Comparison of ENCODE assay signal across 7 mouse cellular contexts in genomic region chr7:64287414-64288091, GRCm38 (mm10). TPM values are rescaled to one million over a fixed set of nuclear protein-coding genes. Genes with fewer than 3 reads are reported as not detected.
DNase-seq lines count a peak whose midpoint lies in the region; ATAC-seq lines count a peak whose summit lies in the region.

Gene Mtmr10, plus strand, starts transcription at chr7:64287653.

- H3K9ac ChIP-seq in embryonic facial prominence, embryonic 12.5 days: peak within 1 kb of the TSS; percentile 69
- peak within 1 kb of the TSS; percentile 85 for H3K9ac ChIP-seq in limb, embryonic 11.5 days (ENCODE audit: low read length)
- peak within 1 kb of the TSS; percentile 81 for H3K9ac ChIP-seq in midbrain, embryonic 14.5 days (replicated peaks; ENCODE audit: low read length)

- peak; percentile 97 for ATAC-seq in embryonic facial prominence, embryonic 12.5 days (ENCODE audit: insufficient number of reproducible peaks, insufficient read depth, low FRiP score, low TSS enrichment)
- peak; percentile 97 for ATAC-seq in limb, embryonic 11.5 days (ENCODE audit: insufficient number of reproducible peaks, low FRiP score, low TSS enrichment, low read depth)
- ATAC-seq in midbrain, embryonic 14.5 days (ENCODE audit: low FRiP score, low TSS enrichment): peak; percentile 99

- no peaks in the 10 kb centered on the region for H3K27me3 ChIP-seq in embryonic facial prominence, embryonic 12.5 days
- no peaks in the 10 kb centered on the region for H3K27me3 ChIP-seq in limb, embryonic 11.5 days (ENCODE audit: control insufficient read depth, insufficient read depth, low read length)
- H3K27me3 ChIP-seq in midbrain, embryonic 14.5 days (ENCODE audit: control insufficient read depth, insufficient read depth, low read length): no peaks in the 10 kb centered on the region

- H3K4me2 ChIP-seq in embryonic facial prominence, embryonic 12.5 days (replicated peaks): peak within 1 kb of the TSS; percentile 49
- H3K4me2 ChIP-seq in limb, embryonic 11.5 days (ENCODE audit: low read depth, severe bottlenecking): peak within 1 kb of the TSS; percentile 56
- H3K4me2 ChIP-seq in midbrain, embryonic 14.5 days (ENCODE audit: low read length): peak within 1 kb of the TSS; percentile 67

- no peaks in the 10 kb centered on the region for H3K9me3 ChIP-seq in embryonic facial prominence, embryonic 12.5 days
- no peaks in the 10 kb centered on the region for H3K9me3 ChIP-seq in limb, embryonic 11.5 days (ENCODE audit: control insufficient read depth, low read length)
- no peaks in the 10 kb centered on the region for H3K9me3 ChIP-seq in midbrain, embryonic 14.5 days (ENCODE audit: control insufficient read depth, low read length)

- H3K4me3 ChIP-seq in embryonic facial prominence, embryonic 12.5 days: peak within 1 kb of the TSS; percentile 71
- H3K4me3 ChIP-seq in limb, embryonic 11.5 days (ENCODE audit: low read depth, low read length): peak within 1 kb of the TSS; percentile 75
- peak within 1 kb of the TSS; percentile 90 for H3K4me3 ChIP-seq in midbrain, embryonic 14.5 days (replicated peaks; ENCODE audit: low read depth, low read length)

- under 1% methylated on average over 77 of the region's 77 CpGs for WGBS in embryonic facial prominence, embryonic 12.5 days
- under 1% methylated on average over 77 of the region's 77 CpGs for WGBS in limb, embryonic 11.5 days
- under 1% methylated on average over 77 of the region's 77 CpGs for WGBS in midbrain, embryonic 14.5 days

- peaks cover 5% of the 10 kb centered on the region; the same call in 1 of the 2 replicates for H3K4me1 ChIP-seq in embryonic facial prominence, embryonic 12.5 days
- no peaks in the 10 kb centered on the region for H3K4me1 ChIP-seq in limb, embryonic 11.5 days (ENCODE audit: control insufficient read depth, insufficient read depth, low read length)
- H3K4me1 ChIP-seq in midbrain, embryonic 14.5 days (ENCODE audit: control insufficient read depth, insufficient read depth, low read length): peaks cover 15% of the 10 kb centered on the region; the same call in 1 of the 2 replicates

- peaks cover 3% of the 10 kb centered on the region; the same call in 1 of the 2 replicates for H3K36me3 ChIP-seq in embryonic facial prominence, embryonic 12.5 days
- no peaks in the 10 kb centered on the region for H3K36me3 ChIP-seq in limb, embryonic 11.5 days (ENCODE audit: control insufficient read depth, insufficient read depth, low read length)
- 0 out of 2 replicates have a peak, but pooled peaks cover 5% of the 10 kb centered on the region for H3K36me3 ChIP-seq in midbrain, embryonic 14.5 days (ENCODE audit: control insufficient read depth, insufficient read depth, low read length)

- peak; percentile 99 for DNase-seq in adrenal gland, postnatal 25 days
- peak; percentile 100 for DNase-seq in heart, adult 11 months
- DNase-seq in kidney, adult 18-20 months: peak; percentile 98
- DNase-seq in limb, embryonic 11.5 days (ENCODE audit: low spot score): peak; percentile 97
- DNase-seq in midbrain, embryonic 14.5 days: peak; percentile 98
- peak; percentile 95 to 97 for DNase-seq in spleen, adult 18-20 months

- peak within 1 kb of the TSS; percentile 67; the same call in 1 of the 2 replicates for H3K27ac ChIP-seq in embryonic facial prominence, embryonic 12.5 days
- H3K27ac ChIP-seq in limb, embryonic 11.5 days (replicated peaks; ENCODE audit: low read depth, low read length): peak within 1 kb of the TSS; percentile 47; the same call in 1 of the 2 replicates
- H3K27ac ChIP-seq in midbrain, embryonic 14.5 days (replicated peaks; ENCODE audit: low read depth, low read length): peak within 1 kb of the TSS; percentile 77

RNA-seq across cellular contexts. Expression of gene Mtmr10, which starts in this region (rescaled TPM):
- total RNA-seq in adrenal gland, postnatal 25 days (2021): 22.2 and 37.2 TPM in 2 replicates
- polyA plus RNA-seq in embryonic facial prominence, embryonic 12.5 days (2016; fragmentation: Nextera tagmentation; extraction: Ambion mirVana): 14.3 and 15.4 TPM in 2 replicates
- polyA plus RNA-seq in limb, embryonic 11.5 days (2014; fragmentation: Nextera tagmentation; extraction: Ambion mirVana): 11.8 and 12.0 TPM in 2 replicates
- polyA plus RNA-seq in midbrain, embryonic 14.5 days (2014; fragmentation: Nextera tagmentation; extraction: Ambion mirVana): 7.5 and 13.1 TPM in 2 replicates

Comparison
In these comparisons a context has a peak if more than half of its experiments do, and no peak if none do; other contexts are left out.
1. Peak in every context shown above with its lines: DNase-seq, ATAC-seq, H3K4me3 ChIP-seq and H3K27ac ChIP-seq.